Mouse (Mus musculus): ENCODE measurements around the gene Proser1. TPM values are rescaled to one million over a fixed set of nuclear protein-coding genes. Genes with fewer than 3 reads are reported as not detected.

Gene Proser1
- 10 to 100 TPM; 17.5 to 18.8 TPM for total RNA-seq (2021)
- long read RNA-seq, experiment 1, partial matches to known transcripts = 3 of 6 reads
- long read RNA-seq, experiment 1, other reads (novel, unspliced or antisense) = 2 of 6 reads
- long read RNA-seq, experiment 2, partial matches to known transcripts = 0 of 1 reads
- long read RNA-seq, experiment 2, other reads (novel, unspliced or antisense) = 0 of 1 reads

- DNase-seq = peak; percentile 96 to 97
Measured at GRCm38 (mm10) chr3:53463046-53463764, at the start of gene Proser1, which contains the start of gene Nhlrc3. Gene Proser1 (plus strand): TSS chr3:53463666. Gene Nhlrc3 (minus strand): TSS chr3:53463332.

- DNase-seq = peak in 1 of 2 experiments; percentile 19
Measured at GRCm38 (mm10) chr3:53413959-53414358, 49.5 kb upstream of the Proser1 start.

GRCm38 (mm10) chr3:53416036-53416506 lies 47.4 kb upstream of the Proser1 start:
- DNase-seq = no peak

- DNase-seq = no peak
Measured at GRCm38 (mm10) chr3:53417701-53418100, 45.8 kb upstream of the Proser1 start.

GRCm38 (mm10) chr3:53421656-53422055 lies 41.8 kb upstream of the Proser1 start:
- no peak for DNase-seq

GRCm38 (mm10) chr3:53422691-53423090 lies 40.8 kb upstream of the Proser1 start:
- no peak for DNase-seq

GRCm38 (mm10) chr3:53423576-53423975 lies 39.9 kb upstream of the Proser1 start:
- DNase-seq = no peak

GRCm38 (mm10) chr3:53434610-53435009 lies 28.9 kb upstream of the Proser1 start:
- no peak for DNase-seq

- DNase-seq = no peak
Measured at GRCm38 (mm10) chr3:53436550-53436949, 26.9 kb upstream of the Proser1 start.

- DNase-seq = no peak
Measured at GRCm38 (mm10) chr3:53445540-53445939, 17.9 kb upstream of the Proser1 start.

- DNase-seq = no peak
Measured at GRCm38 (mm10) chr3:53446801-53447200, 16.7 kb upstream of the Proser1 start.

GRCm38 (mm10) chr3:53448208-53448607 lies 15.3 kb upstream of the Proser1 start:
- DNase-seq = peak in 1 of 2 experiments; percentile 39

- DNase-seq = no peak
Measured at GRCm38 (mm10) chr3:53450666-53451065, 12.8 kb upstream of the Proser1 start.

- DNase-seq = no peak
Measured at GRCm38 (mm10) chr3:53452351-53452750, 11.1 kb upstream of the Proser1 start.

GRCm38 (mm10) chr3:53453346-53453745 lies 10.1 kb upstream of the Proser1 start:
- DNase-seq = no peak

- DNase-seq = no peak
Measured at GRCm38 (mm10) chr3:53454005-53454404, 9.5 kb upstream of the Proser1 start.

- no peak for DNase-seq
Measured at GRCm38 (mm10) chr3:53454561-53454960, 8.9 kb upstream of the Proser1 start.

GRCm38 (mm10) chr3:53454984-53455383 lies 8.5 kb upstream of the Proser1 start:
- DNase-seq = no peak

- no peak for DNase-seq
Measured at GRCm38 (mm10) chr3:53457750-53458149, 5.7 kb upstream of the Proser1 start.

- DNase-seq = no peak
Measured at GRCm38 (mm10) chr3:53460106-53460505, 3.4 kb upstream of the Proser1 start.

- no peak for DNase-seq
Measured at GRCm38 (mm10) chr3:53462701-53463045, 793 bp upstream of the Proser1 start.

- DNase-seq = no peak
Measured at GRCm38 (mm10) chr3:53463765-53464114, 274 bp downstream of the Proser1 start.

GRCm38 (mm10) chr3:53464146-53464698 lies 756 bp downstream of the Proser1 start:
- no peak for DNase-seq

GRCm38 (mm10) chr3:53465330-53465729 lies 1.9 kb downstream of the Proser1 start:
- DNase-seq = no peak

Measured in adrenal gland, postnatal 36 days (tissue).